Mouse (Mus musculus): Measurements from ENCODE around the gene Fndc8.

DNA sequence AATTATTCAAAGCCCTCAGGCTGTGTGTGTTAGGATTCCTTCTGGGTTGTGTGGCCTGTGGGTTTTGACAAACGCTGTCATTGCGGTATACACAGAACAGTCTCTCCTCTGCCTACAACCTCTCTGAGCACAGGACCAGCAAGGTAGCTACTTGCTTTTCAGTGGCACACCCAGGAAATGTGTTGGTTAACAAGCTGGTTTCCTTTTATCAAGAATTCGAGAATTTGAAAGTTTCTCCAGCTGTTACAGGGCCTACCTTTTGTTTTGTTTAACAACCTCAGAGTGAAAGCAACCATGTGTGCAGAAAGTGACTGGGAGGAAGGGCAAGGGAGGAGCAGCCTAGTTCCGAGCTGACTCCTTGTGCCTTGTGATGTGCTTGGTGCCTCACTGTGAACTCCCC is 55.5 kb downstream of the Fndc8 start:
- TF ChIP-seq POLR2A (IDR thresholded peaks at IDR 0.05; ENCODE audit: insufficient read depth, low read depth, low read length) = no peak
- no peak for TF ChIP-seq CTCF (IDR thresholded peaks at IDR 0.05; ENCODE audit: insufficient read depth, low read depth, low read length)

Measured in olfactory bulb, adult 2 months (tissue).